Mouse (Mus musculus) lung, embryonic 15.5 days (tissue): ENCODE measurements around the gene Olfr884. TPM values are rescaled to one million over a fixed set of nuclear protein-coding genes. Genes with fewer than 3 reads are reported as not detected.

Experiments used
- ATAC-seq: fragments of 200-750 bp; cut with Nextera tagmentation; 2 replicates; pipeline ENCODE4 v1.8.0; 2017; ENCODE audit warnings: moderate number of reproducible peaks, borderline replicate concordance; ENCODE audit not compliant: low FRiP score, low TSS enrichment; ENCODE audit errors: extremely low read depth
- H3K27ac ChIP-seq: fragments of 300-500 bp; sonication (generic); 2 replicates; pipeline ENCODE4 v1.5.1; 2015; ENCODE audit warnings: moderate library complexity, mild to moderate bottlenecking, inconsistent platforms
- H3K27me3 ChIP-seq: fragments of 300-500 bp; sonication (generic); 2 replicates; pipeline ENCODE4 v1.6.1; 2015; ENCODE audit warnings: inconsistent platforms
- H3K36me3 ChIP-seq: fragments of 300-500 bp; sonication (generic); 2 replicates; pipeline ENCODE4 v1.6.1; 2015; ENCODE audit warnings: inconsistent platforms
- H3K4me1 ChIP-seq: fragments of 300-500 bp; sonication (generic); 2 replicates; pipeline ENCODE4 v1.6.1; 2015; ENCODE audit warnings: inconsistent platforms
- H3K4me2 ChIP-seq: fragments of 300-500 bp; sonication (generic); 2 replicates; pipeline ENCODE4 v1.6.1; 2015; ENCODE audit warnings: inconsistent platforms, mild to moderate bottlenecking, moderate library complexity
- H3K4me3 ChIP-seq: fragments of 300-500 bp; sonication (generic); 2 replicates; pipeline ENCODE4 v1.5.1; 2015; ENCODE audit warnings: mild to moderate bottlenecking, inconsistent platforms
- H3K9ac ChIP-seq: fragments of 300-500 bp; sonication (generic); 2 replicates; pipeline ENCODE4 v1.6.1; 2015; ENCODE audit warnings: inconsistent platforms
- H3K9me3 ChIP-seq: fragments of 300-500 bp; sonication (generic); 2 replicates; pipeline ENCODE4 v1.6.1; 2016; ENCODE audit warnings: inconsistent platforms
- WGBS: fragments of 180-500 bp; shearing (Covaris S2); methylation state at CpG from one replicate; pipeline ENCODE4 v1.1.7; 2015; 5-methylcytosine and 5-hydroxymethylcytosine counted together
- polyA plus RNA-seq: library from polyadenylated mRNA; unstranded; fragments of >200 nt; fragmentation: Nextera tagmentation; extraction: Ambion mirVana; gene quantifications from 2 replicates; pipeline ENCODE4 v1.2.1, GENCODE M21; 2015

Gene Olfr884
- polyA plus RNA-seq = not detected in 2 replicates

- no peak for ATAC-seq
- no peak within 1 kb of the TSS for H3K27ac ChIP-seq
- 58% methylated on average over 1 of the region's 1 CpGs for WGBS
- H3K9ac ChIP-seq = no peak within 1 kb of the TSS
- H3K36me3 ChIP-seq = no peaks in the 10 kb centered on the region
- H3K4me2 ChIP-seq = no peak within 1 kb of the TSS
- no peaks in the 10 kb centered on the region for H3K9me3 ChIP-seq
- no peaks in the 10 kb centered on the region for H3K4me1 ChIP-seq
- no peaks in the 10 kb centered on the region for H3K27me3 ChIP-seq
- no peak within 1 kb of the TSS for H3K4me3 ChIP-seq
These were observed at the start of gene Olfr884 for GRCm38 (mm10) chr9:38046255-38046654. TSS of gene Olfr884 (plus strand) at chr9:38046555.

GRCm38 (mm10) chr9:37998581-37999204 lies 47.7 kb upstream of the Olfr884 start:
- Histone ChIP-seq H3K4me3 (no peak overlapping the region), H3K27ac (no peak overlapping the region), H3K36me3 (no peaks in the 10 kb centered on the region), H3K4me2 (no peak overlapping the region), H3K4me1 (no peaks in the 10 kb centered on the region), H3K27me3 (no peaks in the 10 kb centered on the region), H3K9me3 (no peaks in the 10 kb centered on the region), H3K9ac (no peak overlapping the region)
- WGBS = 31% methylated on average over 2 of the region's 2 CpGs
- ATAC-seq = no peak

GRCm38 (mm10) chr9:38000021-38000420 lies 46.3 kb upstream of the Olfr884 start:
- H3K9ac ChIP-seq = no peak overlapping the region
- H3K36me3 ChIP-seq = no peaks in the 10 kb centered on the region
- WGBS = 43% methylated on average over 1 of the region's 1 CpGs
- ATAC-seq = no peak
- H3K4me3 ChIP-seq = no peak overlapping the region
- H3K27ac ChIP-seq = no peak overlapping the region
- no peaks in the 10 kb centered on the region for H3K27me3 ChIP-seq
- no peak overlapping the region for H3K4me2 ChIP-seq
- no peaks in the 10 kb centered on the region for H3K9me3 ChIP-seq
- H3K4me1 ChIP-seq = no peaks in the 10 kb centered on the region

- Histone ChIP-seq H3K4me3 (no peak within 1 kb of the TSS), H3K4me1 (no peaks in the 10 kb centered on the region)
- WGBS = 72% methylated on average over 1 of the region's 1 CpGs
These were observed 20.8 kb upstream of the Olfr884 start, which contains the start of gene Olfr883 for GRCm38 (mm10) chr9:38025508-38025907. TSS of gene Olfr883 (plus strand) at chr9:38025808.

GRCm38 (mm10) chr9:38061022-38061421 lies 14.7 kb downstream of the Olfr884 start, which contains the start of gene Olfr885:
TSS of gene Olfr885 (plus strand) at chr9:38061322.
- Histone ChIP-seq H3K36me3 (no peaks in the 10 kb centered on the region), H3K27ac (no peak within 1 kb of the TSS), H3K4me2 (no peak within 1 kb of the TSS), H3K9me3 (no peaks in the 10 kb centered on the region), H3K27me3 (no peaks in the 10 kb centered on the region), H3K4me1 (no peaks in the 10 kb centered on the region), H3K4me3 (no peak within 1 kb of the TSS), H3K9ac (no peak within 1 kb of the TSS)
- WGBS = 81% methylated on average over 3 of the region's 3 CpGs
- ATAC-seq = no peak

More at GRCm38 (mm10) chr9:38025508-38025907, 20.8 kb upstream of the Olfr884 start, which contains the start of gene Olfr883:
- no peak within 1 kb of the TSS for H3K27ac ChIP-seq
- no peak for ATAC-seq
- H3K9me3 ChIP-seq = no peaks in the 10 kb centered on the region
- no peaks in the 10 kb centered on the region for H3K36me3 ChIP-seq
- no peaks in the 10 kb centered on the region for H3K27me3 ChIP-seq
- no peak within 1 kb of the TSS for H3K4me2 ChIP-seq
- no peak within 1 kb of the TSS for H3K9ac ChIP-seq

GRCm38 (mm10) chr9:38083772-38084171 lies 37.4 kb downstream of the Olfr884 start, which contains the start of gene Olfr887:
TSS of gene Olfr887 (plus strand) at chr9:38084072.
- Histone ChIP-seq H3K4me2 (no peak within 1 kb of the TSS), H3K4me1 (no peaks in the 10 kb centered on the region), H3K9me3 (no peaks in the 10 kb centered on the region), H3K27ac (no peak within 1 kb of the TSS), H3K27me3 (no peaks in the 10 kb centered on the region), H3K4me3 (no peak within 1 kb of the TSS), H3K9ac (no peak within 1 kb of the TSS), H3K36me3 (no peaks in the 10 kb centered on the region)
- WGBS = 67% methylated on average over 1 of the region's 1 CpGs
- no peak for ATAC-seq

Other genes with a start within 250 kb of the Olfr884 start
- gene Olfr876, start 243.5 kb upstream of the Olfr884 start, polyA plus RNA-seq = not detected in 2 replicates
- gene Olfr877, start 192.3 kb upstream of the Olfr884 start, polyA plus RNA-seq = not detected in 2 replicates
- gene Olfr145, start 149.8 kb upstream of the Olfr884 start, polyA plus RNA-seq = not detected in 2 replicates
- gene Olfr878, start 128.7 kb upstream of the Olfr884 start, polyA plus RNA-seq = not detected in 2 replicates
- gene Olfr881, start 54.7 kb upstream of the Olfr884 start, polyA plus RNA-seq = not detected in 2 replicates
- gene Olfr883, start 20.7 kb upstream of the Olfr884 start, polyA plus RNA-seq = not detected in 2 replicates
- not detected in 2 replicates for gene Olfr885, start 14.8 kb downstream of the Olfr884 start, polyA plus RNA-seq
- not detected in 2 replicates for gene Olfr887, start 37.5 kb downstream of the Olfr884 start, polyA plus RNA-seq
- not detected in 2 replicates for gene Olfr888, start 61.6 kb downstream of the Olfr884 start, polyA plus RNA-seq
- 0.05 TPM in 1 of 2 replicates, not detected in the other for gene Olfr889, start 68.6 kb downstream of the Olfr884 start, polyA plus RNA-seq
- gene Olfr890, start 96.0 kb downstream of the Olfr884 start, polyA plus RNA-seq = not detected in 2 replicates
- not detected in 2 replicates for gene Olfr891, start 134.3 kb downstream of the Olfr884 start, polyA plus RNA-seq
- not detected in 2 replicates for gene Olfr893, start 161.8 kb downstream of the Olfr884 start, polyA plus RNA-seq
- gene Olfr894, start 171.5 kb downstream of the Olfr884 start, polyA plus RNA-seq = not detected in 2 replicates
- not detected in 2 replicates for gene Olfr143, start 206.2 kb downstream of the Olfr884 start, polyA plus RNA-seq
- not detected in 2 replicates for gene Olfr895, start 221.3 kb downstream of the Olfr884 start, polyA plus RNA-seq
- gene Olfr896-ps1, start 244.6 kb downstream of the Olfr884 start, polyA plus RNA-seq = not detected in 2 replicates